Mouse (Mus musculus): ENCODE results near the gene Gp9.

DNA sequence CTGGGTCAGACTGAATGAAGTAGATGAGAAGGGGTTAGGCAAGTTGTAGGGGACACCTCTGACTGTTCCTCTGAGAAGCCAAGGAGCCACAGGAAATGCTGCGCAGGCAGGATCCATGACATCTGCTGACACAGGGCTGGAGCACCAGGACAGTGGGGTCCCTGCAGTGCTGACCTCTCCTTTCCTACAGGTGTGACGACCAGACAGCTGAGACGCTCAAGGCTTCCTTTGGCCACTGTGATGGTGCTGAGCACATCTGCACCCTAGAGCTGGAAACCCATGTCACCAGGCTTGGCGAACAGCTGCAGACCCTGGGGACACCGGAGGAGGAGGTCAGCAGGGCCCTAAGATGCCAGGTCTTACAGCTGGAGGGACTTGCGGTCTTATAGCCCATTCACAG lies 26.3 kb upstream of the Gp9 start:
- no peak for TF ChIP-seq CTCF (IDR thresholded peaks at IDR 0.05; ENCODE audit: low read depth, low read length)
- TF ChIP-seq TAL1 (conservative IDR thresholded peaks at IDR 0.05; ENCODE audit: low read depth, low read length), result no peak
- TF ChIP-seq GATA1 (IDR thresholded peaks at IDR 0.05; ENCODE audit: borderline replicate concordance, low read length), result no peak
- no peak for TF ChIP-seq POLR2AphosphoS5 (IDR thresholded peaks at IDR 0.05; ENCODE audit: insufficient replicate concordance, low read depth, low read length)
- TF ChIP-seq GATA2 (IDR thresholded peaks at IDR 0.05; ENCODE audit: borderline replicate concordance, low read depth, low read length), result no peak
